Mouse (Mus musculus) heart, embryonic 12.5 days (tissue): ENCODE measurements around the gene Gja5. TPM values are rescaled to one million over a fixed set of nuclear protein-coding genes. Genes with fewer than 3 reads are reported as not detected.

ENCODE experiments used
- ATAC-seq: fragments of 200-750 bp; cut with Nextera tagmentation; 2 replicates; pipeline ENCODE4 v1.8.0; 2017; ENCODE audit warnings: moderate TSS enrichment, moderate library complexity; ENCODE audit not compliant: insufficient number of reproducible peaks, low FRiP score
- H3K27ac ChIP-seq: fragments of 300-500 bp; sonication (generic); 2 replicates; pipeline ENCODE4 v1.5.1; 2016; ENCODE audit warnings: mild to moderate bottlenecking, moderate library complexity; ENCODE audit not compliant: poor library complexity, severe bottlenecking
- H3K27me3 ChIP-seq: fragments of 300-500 bp; sonication (generic); replicated peaks from 2 replicates; pipeline ENCODE4 v1.6.1; 2016; ENCODE audit warnings: mild to moderate bottlenecking, moderate library complexity
- H3K36me3 ChIP-seq: fragments of 300-500 bp; sonication (generic); 2 replicates; pipeline ENCODE4 v1.6.1; 2016; ENCODE audit warnings: mild to moderate bottlenecking, moderate library complexity
- H3K4me1 ChIP-seq: fragments of 300-500 bp; sonication (generic); replicated peaks from 2 replicates; pipeline ENCODE4 v1.6.1; 2016; ENCODE audit warnings: mild to moderate bottlenecking
- H3K4me2 ChIP-seq: fragments of 300-500 bp; sonication (generic); 2 replicates; pipeline ENCODE4 v1.6.1; 2016; ENCODE audit warnings: mild to moderate bottlenecking, moderate library complexity
- H3K4me3 ChIP-seq: fragments of 300-500 bp; sonication (generic); 2 replicates; pipeline ENCODE4 v1.5.1; 2016; ENCODE audit warnings: mild to moderate bottlenecking
- H3K9ac ChIP-seq: fragments of 300-500 bp; sonication (generic); 2 replicates; pipeline ENCODE4 v1.6.1; 2016; ENCODE audit warnings: mild to moderate bottlenecking, moderate library complexity
- H3K9me3 ChIP-seq: fragments of 300-500 bp; sonication (generic); replicated peaks from 2 replicates; pipeline ENCODE4 v1.6.1; 2016; ENCODE audit warnings: mild to moderate bottlenecking, moderate library complexity
- WGBS: fragments of 180-500 bp; shearing (Covaris S2); methylation state at CpG from one replicate; pipeline ENCODE4 v1.1.7; 2016; 5-methylcytosine and 5-hydroxymethylcytosine counted together
- polyA plus RNA-seq: library from polyadenylated mRNA; unstranded; fragments of >200 nt; fragmentation: Nextera tagmentation; extraction: Ambion mirVana; gene quantifications from 2 replicates; pipeline ENCODE4 v1.2.1, GENCODE M21; 2016

The Gja5 gene
- polyA plus RNA-seq, 1 experiment from 2014 or later = 151 TPM

DNA sequence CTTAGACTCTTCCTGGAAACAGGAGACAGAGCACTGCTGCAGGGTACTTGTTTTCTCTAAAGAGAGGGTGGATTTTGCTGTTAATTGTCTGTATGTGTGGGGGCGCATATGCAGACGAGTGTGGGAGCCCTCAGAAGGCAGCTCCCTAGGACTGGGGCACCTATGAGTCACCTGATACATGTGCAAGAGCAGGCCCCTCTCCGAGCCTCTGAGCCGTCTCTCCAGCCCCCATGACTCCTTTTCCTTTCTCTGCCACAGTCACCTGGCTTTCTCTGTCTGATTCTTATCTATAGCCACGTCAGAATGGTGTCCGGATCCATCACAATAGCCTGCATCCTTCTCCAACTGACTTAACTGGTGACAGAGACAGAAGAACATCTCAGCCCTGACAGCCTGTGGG lies 22.9 kb upstream of the Gja5 start:
- 85% methylated on average over 6 of the region's 6 CpGs for WGBS
- H3K36me3 ChIP-seq = peaks cover 42% of the 10 kb centered on the region
- H3K4me2 ChIP-seq = no peak overlapping the region
- no peak overlapping the region for H3K9ac ChIP-seq
- no peaks in the 10 kb centered on the region for H3K27me3 ChIP-seq
- no peaks in the 10 kb centered on the region for H3K9me3 ChIP-seq
- no peaks in the 10 kb centered on the region for H3K4me1 ChIP-seq
- H3K4me3 ChIP-seq = no peak overlapping the region
- ATAC-seq = no peak
- H3K27ac ChIP-seq = no peak overlapping the region

DNA sequence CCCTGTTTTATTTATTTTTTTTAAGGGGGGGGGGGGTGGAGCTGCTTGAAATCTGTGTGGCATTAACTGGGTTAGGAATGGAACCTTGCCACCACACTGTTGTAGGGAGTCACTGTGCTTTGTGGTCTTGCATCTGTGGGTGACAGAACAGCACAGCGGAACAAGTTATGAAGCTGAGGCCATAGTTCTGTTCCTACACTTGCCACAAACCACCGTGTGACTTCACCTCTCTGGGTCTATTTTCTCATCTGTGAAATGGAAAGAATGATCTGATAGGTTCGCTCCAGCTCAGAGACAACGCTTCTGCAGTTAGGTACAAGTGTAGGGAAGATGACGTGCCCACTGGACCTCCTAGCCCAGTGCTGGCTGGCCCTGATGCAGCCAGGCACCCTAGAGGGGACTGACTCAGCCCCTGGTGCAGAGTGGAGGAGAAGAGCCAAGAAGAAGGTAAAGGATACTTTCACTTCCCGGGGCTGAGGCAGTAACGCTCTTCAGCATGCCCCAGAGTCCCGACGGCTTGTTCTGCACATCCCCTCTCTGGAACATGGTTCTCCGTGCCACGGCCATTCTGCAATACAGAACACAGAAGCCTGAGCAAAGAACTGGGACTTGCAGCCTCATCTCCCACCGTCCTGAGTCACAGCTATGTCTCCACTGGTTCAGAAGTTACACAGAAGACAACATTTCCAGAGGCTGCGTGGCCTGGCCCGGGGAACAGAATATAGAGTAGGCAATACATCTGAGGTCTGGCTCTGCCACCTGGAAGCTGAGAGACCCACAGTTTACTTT lies 22.2 kb upstream of the Gja5 start:
- Histone ChIP-seq H3K4me3 (no peak overlapping the region), H3K9ac (no peak overlapping the region), H3K27me3 (no peaks in the 10 kb centered on the region), H3K27ac (no peak overlapping the region), H3K4me1 (no peaks in the 10 kb centered on the region), H3K9me3 (no peaks in the 10 kb centered on the region), H3K4me2 (no peak overlapping the region), H3K36me3 (peaks cover 43% of the 10 kb centered on the region)
- 91% methylated on average over 14 of the region's 14 CpGs for WGBS
- ATAC-seq = no peak

DNA sequence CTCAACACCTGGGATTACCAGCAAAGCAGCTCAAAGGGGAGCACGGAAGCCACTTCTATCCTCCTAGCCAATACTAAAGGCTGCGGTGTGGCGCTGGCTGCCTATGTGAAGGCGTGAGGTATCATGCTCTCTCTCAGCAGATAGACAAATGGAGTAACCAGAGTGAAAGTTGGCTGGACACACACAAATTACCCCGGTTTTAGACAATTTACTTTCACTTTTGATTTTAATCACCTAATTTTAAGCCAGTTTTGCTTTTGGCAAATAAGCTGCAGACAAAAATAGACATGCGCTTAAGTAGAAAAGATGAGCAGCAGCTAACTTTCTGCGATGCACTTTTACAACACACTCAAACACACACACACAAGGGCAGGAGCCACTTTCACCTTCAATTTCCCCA lies 20.8 kb upstream of the Gja5 start:
- H3K9ac ChIP-seq = no peak overlapping the region
- no peaks in the 10 kb centered on the region for H3K4me1 ChIP-seq
- H3K27ac ChIP-seq = no peak overlapping the region
- no peak overlapping the region for H3K4me3 ChIP-seq
- H3K4me2 ChIP-seq = no peak overlapping the region
- H3K36me3 ChIP-seq = peaks cover 49% of the 10 kb centered on the region
- ATAC-seq = no peak
- WGBS = 91% methylated on average over 7 of the region's 7 CpGs
- no peaks in the 10 kb centered on the region for H3K9me3 ChIP-seq
- H3K27me3 ChIP-seq = no peaks in the 10 kb centered on the region

DNA sequence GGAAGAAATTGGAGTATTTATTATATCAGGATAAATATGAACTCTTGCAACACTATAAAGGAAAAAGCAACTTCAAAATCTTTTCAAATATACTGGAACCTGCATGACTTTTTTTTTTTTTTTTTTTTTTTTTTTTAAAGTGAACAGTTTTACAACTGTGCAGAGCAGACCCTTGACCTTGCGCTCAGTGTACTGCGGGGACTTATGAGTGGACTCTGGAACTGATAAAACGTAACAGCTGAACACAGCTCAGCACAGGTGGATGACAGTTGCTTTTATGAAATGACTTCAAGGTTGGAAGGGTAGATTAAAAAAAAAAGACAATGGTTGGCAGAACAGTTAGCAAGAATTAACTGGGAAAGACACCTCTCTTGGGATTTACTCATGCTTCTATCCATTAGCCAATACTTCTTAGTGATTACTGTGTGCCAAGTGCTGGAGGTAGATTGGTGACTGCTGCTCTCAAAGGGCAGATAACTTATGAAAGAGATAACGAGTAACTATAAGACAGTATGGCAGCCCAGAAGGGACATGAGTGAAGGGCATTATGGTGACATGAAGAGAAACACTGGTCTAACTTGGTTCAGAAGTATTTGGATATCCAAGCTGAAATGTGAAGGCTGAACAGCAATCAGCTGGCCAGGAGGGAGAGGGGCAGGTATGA lies 2.0 kb upstream of the Gja5 start:
- 86% methylated on average over 4 of the region's 4 CpGs for WGBS

DNA sequence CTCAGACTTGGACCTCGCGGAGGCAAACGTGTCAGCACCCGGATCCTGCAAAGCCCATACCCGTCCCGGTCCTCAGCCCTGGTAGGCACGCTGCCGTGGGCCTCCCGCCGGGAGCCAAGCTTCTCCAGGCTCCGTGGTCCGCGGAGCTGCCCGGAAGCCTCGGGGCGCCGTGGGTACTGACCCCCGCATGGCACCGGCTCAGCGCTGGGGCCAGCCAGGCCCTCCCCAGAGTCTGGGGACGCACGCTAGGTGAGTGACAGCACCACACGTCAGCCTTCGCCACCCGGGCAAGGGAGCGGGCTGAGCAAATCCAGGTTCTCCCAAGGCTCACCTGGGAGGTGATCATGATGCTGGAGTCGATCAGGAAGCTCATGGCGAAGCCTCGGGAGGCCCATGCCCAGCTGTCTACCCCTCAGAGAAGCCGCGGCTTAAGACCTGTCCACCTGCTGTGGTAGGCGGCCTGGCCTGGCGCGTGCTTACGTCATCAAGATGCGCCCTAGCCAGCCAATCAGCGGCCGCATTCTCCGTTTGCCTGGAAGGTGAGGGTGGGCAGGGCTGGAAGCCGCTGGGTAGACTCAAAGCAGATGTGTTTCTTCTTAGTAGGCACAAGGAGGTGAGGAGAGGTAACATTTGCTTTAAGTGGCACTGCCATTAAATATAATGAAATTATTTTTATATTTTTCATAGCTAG lies 503 bp downstream of the Gja5 start, which contains the start of gene Gpr89:
Gene Gpr89 (minus strand): TSS at position 496 of the 691 bp plus-strand sequence.
- under 1% methylated on average over 40 of the region's 40 CpGs for WGBS
- Histone ChIP-seq H3K4me1 (peaks cover 7% of the 10 kb centered on the region), H3K4me2 (peak within 1 kb of the TSS; percentile 91), H3K9ac (peak within 1 kb of the TSS; percentile 91), H3K9me3 (no peaks in the 10 kb centered on the region), H3K27ac (no peak within 1 kb of the TSS), H3K4me3 (peak within 1 kb of the TSS; percentile 90), H3K27me3 (peaks cover 15% of the 10 kb centered on the region), H3K36me3 (no peaks in the 10 kb centered on the region)
- ATAC-seq = peak; percentile 97

More for the DNA sequence above, 2.0 kb upstream of the Gja5 start:
- peaks cover 7% of the 10 kb centered on the region for H3K36me3 ChIP-seq
- no peaks in the 10 kb centered on the region for H3K9me3 ChIP-seq
- no peak overlapping the region for H3K4me2 ChIP-seq
- no peak overlapping the region for H3K9ac ChIP-seq
- H3K4me1 ChIP-seq = peaks cover 7% of the 10 kb centered on the region
- H3K27me3 ChIP-seq = peaks cover 9% of the 10 kb centered on the region
- no peak overlapping the region for H3K27ac ChIP-seq
- ATAC-seq = no peak
- no peak overlapping the region for H3K4me3 ChIP-seq

DNA sequence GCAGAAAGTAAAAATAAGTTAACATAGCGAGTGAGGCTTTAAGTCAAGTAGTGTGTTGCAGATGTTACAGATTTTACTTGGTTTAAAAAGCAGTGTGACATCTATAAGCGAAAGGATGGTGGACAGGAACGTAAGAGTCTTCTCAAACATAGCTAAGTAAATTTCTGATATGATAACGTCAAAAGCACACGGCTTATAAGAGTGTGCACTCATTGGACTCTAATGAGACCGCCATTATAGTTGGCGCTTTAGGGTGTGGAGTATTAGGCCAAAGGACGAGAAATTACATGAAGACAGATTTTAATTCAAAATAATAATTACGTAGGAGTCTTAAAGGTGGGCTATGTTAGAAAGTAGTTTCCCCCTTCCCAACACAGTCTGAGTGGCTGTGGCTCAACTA lies 1.1 kb downstream of the Gja5 start:
- H3K27me3 ChIP-seq = peaks cover 15% of the 10 kb centered on the region
- H3K9me3 ChIP-seq = no peaks in the 10 kb centered on the region
- H3K4me1 ChIP-seq = peaks cover 7% of the 10 kb centered on the region
- WGBS = 42% methylated on average over 9 of the region's 9 CpGs
- peak overlapping the region; percentile 91 for H3K4me2 ChIP-seq
- H3K4me3 ChIP-seq = peak overlapping the region; percentile 90
- no peak overlapping the region for H3K27ac ChIP-seq
- no peak; the same call in 1 of the 2 replicates for ATAC-seq
- peak overlapping the region; percentile 46; the same call in 1 of the 2 replicates for H3K9ac ChIP-seq
- no peaks in the 10 kb centered on the region for H3K36me3 ChIP-seq

DNA sequence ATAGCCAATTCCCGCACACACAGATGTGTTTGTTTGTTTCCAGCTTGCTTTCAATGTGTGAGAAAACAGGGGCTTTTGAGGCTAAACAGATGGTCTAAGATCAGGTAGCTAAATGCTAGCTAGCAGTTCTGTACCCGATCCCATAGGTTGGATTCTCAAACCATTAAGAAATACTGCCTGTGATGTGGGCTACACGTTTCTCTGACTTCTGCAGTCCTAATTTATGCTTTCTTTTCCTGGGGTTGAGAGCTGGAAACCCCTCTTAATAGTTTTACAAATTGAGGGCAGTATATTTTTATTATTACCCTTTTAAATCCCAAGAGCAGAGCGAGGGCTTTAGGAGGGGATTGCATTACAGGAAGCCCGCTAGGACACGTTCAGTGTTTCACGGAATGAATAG lies 16.5 kb downstream of the Gja5 start:
- Histone ChIP-seq H3K4me2 (no peak overlapping the region), H3K27me3 (0 out of 2 replicates have a peak, but pooled peaks cover 4% of the 10 kb centered on the region), H3K4me3 (no peak overlapping the region), H3K9me3 (no peaks in the 10 kb centered on the region), H3K27ac (no peak overlapping the region), H3K9ac (no peak overlapping the region), H3K4me1 (peaks cover 6% of the 10 kb centered on the region; the same call in 1 of the 2 replicates), H3K36me3 (no peaks in the 10 kb centered on the region)
- no peak for ATAC-seq
- 71% methylated on average over 7 of the region's 7 CpGs for WGBS

DNA sequence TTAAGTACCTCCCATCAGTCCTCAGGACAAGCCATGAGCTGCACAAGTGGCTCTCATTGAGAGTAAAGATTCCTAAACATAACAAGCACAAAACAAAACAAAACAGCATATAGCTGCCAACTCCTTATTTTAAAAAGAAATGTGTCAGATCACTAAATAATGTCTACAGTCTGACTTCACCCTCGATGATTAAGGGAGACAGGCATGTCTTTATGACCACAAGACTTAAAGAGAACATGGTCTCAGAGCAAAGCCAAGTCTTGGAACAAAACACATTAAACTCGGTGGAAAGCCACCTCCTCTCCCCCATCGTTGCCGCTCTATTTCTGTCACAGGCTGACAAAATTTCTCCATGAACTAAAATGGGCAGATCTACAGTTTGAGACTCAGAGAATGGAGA lies 20.1 kb downstream of the Gja5 start:
- no peak overlapping the region for H3K27ac ChIP-seq
- H3K27me3 ChIP-seq = 0 out of 2 replicates have a peak, but pooled peaks cover 3% of the 10 kb centered on the region
- 80% methylated on average over 4 of the region's 4 CpGs for WGBS
- no peak for ATAC-seq
- H3K4me2 ChIP-seq = no peak overlapping the region
- H3K4me3 ChIP-seq = no peak overlapping the region
- no peak overlapping the region for H3K9ac ChIP-seq
- H3K9me3 ChIP-seq = no peaks in the 10 kb centered on the region
- H3K36me3 ChIP-seq = no peaks in the 10 kb centered on the region
- H3K4me1 ChIP-seq = no peaks in the 10 kb centered on the region

DNA sequence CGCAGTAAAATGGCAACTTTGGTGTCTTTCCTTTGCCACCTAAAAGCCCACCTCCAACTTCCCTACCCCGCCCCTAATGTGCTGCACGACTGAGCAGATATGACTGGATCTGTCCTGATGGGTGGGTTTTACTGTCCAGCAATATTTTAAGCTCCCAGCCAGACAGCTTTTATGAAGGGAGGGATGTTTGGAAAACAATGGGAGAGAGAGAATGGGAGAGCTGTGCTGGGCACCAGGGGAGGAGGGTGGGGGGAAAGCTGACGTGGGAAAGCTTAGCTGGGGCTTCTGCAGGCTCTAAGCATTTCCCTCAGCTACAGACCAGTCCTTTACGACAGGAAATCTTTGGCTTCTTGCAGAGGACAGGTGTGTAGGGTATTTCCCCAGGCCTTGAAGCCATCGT lies 21.4 kb downstream of the Gja5 start, which contains the start of gene Gja8:
Gene Gja8 (minus strand): TSS at position 101 of the 400 bp plus-strand sequence.
- no peak for ATAC-seq
- no peaks in the 10 kb centered on the region for H3K9me3 ChIP-seq
- no peaks in the 10 kb centered on the region for H3K36me3 ChIP-seq
- 60% methylated on average over 6 of the region's 6 CpGs for whole genome bisulfite sequencing
- no peak within 1 kb of the TSS for H3K9ac ChIP-seq
- no peak within 1 kb of the TSS for H3K4me2 ChIP-seq
- no peak within 1 kb of the TSS for H3K27ac ChIP-seq
- no peak within 1 kb of the TSS for H3K4me3 ChIP-seq
- H3K27me3 ChIP-seq = 0 out of 2 replicates have a peak, but pooled peaks cover 2% of the 10 kb centered on the region
- H3K4me1 ChIP-seq = peaks cover 6% of the 10 kb centered on the region

DNA sequence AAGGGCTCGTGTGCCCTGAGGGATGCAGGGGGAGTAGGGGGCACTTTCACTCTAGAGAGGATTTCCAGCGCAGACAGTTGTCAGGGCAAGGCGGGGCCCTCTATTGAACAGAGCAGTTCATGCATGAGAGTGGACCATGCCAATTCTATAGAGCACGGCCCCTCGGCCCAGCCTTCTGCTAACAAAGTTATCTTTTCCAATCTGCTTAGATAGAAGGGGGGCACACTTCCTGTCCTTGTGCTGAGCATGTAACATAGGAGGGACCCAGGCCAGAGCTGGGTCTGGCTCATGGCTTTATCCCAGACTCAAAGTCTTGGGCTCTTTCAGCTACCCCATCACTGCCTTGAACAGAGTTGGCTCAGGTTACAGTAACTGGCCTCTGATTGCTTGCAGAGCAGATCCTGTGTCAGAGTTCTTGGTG lies 26.8 kb downstream of the Gja5 start:
- H3K9ac ChIP-seq = no peak overlapping the region

DNA sequence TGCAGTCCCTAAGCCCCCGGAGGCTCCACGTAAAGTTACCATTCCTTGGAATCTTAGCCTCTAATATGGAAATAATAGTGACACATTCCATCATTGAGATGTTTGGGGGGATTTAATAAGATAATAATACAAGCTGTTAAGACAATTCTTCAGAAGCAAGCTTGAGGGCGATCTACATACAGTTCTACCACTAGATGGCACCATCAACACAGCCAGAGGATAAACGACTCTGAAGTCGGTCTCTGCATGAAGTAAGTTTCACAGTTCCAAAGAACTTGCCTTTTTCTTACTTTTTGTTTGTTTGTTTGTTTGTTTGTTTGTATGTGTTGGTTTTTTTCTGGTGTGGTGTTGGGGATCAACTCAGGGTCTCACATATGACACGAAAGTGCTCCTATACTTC lies 31.7 kb downstream of the Gja5 start:
- H3K36me3 ChIP-seq = no peaks in the 10 kb centered on the region
- no peaks in the 10 kb centered on the region for H3K9me3 ChIP-seq
- peaks cover 17% of the 10 kb centered on the region for H3K4me1 ChIP-seq
- H3K9ac ChIP-seq = no peak overlapping the region
- peaks cover 30% of the 10 kb centered on the region for H3K27me3 ChIP-seq
- no peak overlapping the region for H3K27ac ChIP-seq
- no peak for ATAC-seq
- H3K4me2 ChIP-seq = no peak overlapping the region
- H3K4me3 ChIP-seq = no peak overlapping the region
- WGBS = 6% methylated on average over 6 of the region's 6 CpGs

More for the DNA sequence above, 26.8 kb downstream of the Gja5 start:
- H3K36me3 ChIP-seq = no peaks in the 10 kb centered on the region
- peaks cover 15% of the 10 kb centered on the region for H3K4me1 ChIP-seq
- ATAC-seq = no peak
- no peaks in the 10 kb centered on the region for H3K9me3 ChIP-seq
- peak overlapping the region; percentile 32; the same call in 1 of the 2 replicates for H3K4me2 ChIP-seq
- no peak overlapping the region for H3K27ac ChIP-seq
- no peak overlapping the region for H3K4me3 ChIP-seq
- WGBS = 38% methylated on average over 5 of the region's 5 CpGs
- peaks cover 19% of the 10 kb centered on the region for H3K27me3 ChIP-seq
